Mouse (Mus musculus): ENCODE results near the gene Serpina3k. TPM values are rescaled to one million over a fixed set of nuclear protein-coding genes. Genes with fewer than 3 reads are reported as not detected.
"Not testable (repeated sequence)": the region's sequence is repeated elsewhere in the genome, so short reads cannot be mapped to it uniquely, and the experiment has no call there.

The Serpina3k gene
- polyA plus RNA-seq, 1 experiment from 2014 or later = not detected

DNA sequence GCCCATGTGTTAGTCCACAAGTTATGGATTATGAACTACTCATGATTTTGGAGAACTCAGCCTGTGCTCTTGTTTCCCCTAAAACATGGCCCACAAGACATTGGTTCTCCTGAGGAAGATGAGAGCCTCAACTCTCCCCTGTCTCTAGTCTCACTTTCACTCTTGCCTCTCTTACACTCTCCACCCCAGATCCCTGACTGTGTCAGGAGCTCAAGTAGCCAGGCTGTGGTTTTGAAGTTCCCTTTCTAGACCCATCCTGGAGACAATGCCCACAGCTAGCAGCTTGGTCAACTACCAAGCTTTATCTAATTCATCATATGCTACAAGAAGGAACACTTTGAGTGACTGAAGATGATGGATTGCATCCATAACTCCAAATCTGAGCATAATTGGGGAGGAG, 4.2 kb downstream of the Serpina3k start:
- not testable (repeated sequence) for H3K4me3 ChIP-seq (ENCODE audit: low read depth, low read length); H3K27ac ChIP-seq (ENCODE audit: low read depth, low read length); H3K4me2 ChIP-seq (ENCODE audit: low read depth, low read length); H3K9ac ChIP-seq (replicated peaks; ENCODE audit: low read depth, low read length); H3K27me3 ChIP-seq (ENCODE audit: control insufficient read depth, insufficient read depth, low read length); H3K4me1 ChIP-seq (ENCODE audit: control insufficient read depth, insufficient read depth, low read length); ATAC-seq (ENCODE audit: low read depth); H3K36me3 ChIP-seq (ENCODE audit: control insufficient read depth, insufficient read depth, low read length); H3K9me3 ChIP-seq (ENCODE audit: control insufficient read depth, low read length)

GRCm38 (mm10) chr12:104345181-104345580, 6.9 kb downstream of the Serpina3k start:
- Histone ChIP-seq H3K4me2 (ENCODE audit: low read depth, low read length) (no peak overlapping the region), H3K36me3 (ENCODE audit: control insufficient read depth, insufficient read depth, low read length) (no peaks in the 10 kb centered on the region), H3K9me3 (ENCODE audit: control insufficient read depth, low read length) (no peaks in the 10 kb centered on the region), H3K4me1 (ENCODE audit: control insufficient read depth, insufficient read depth, low read length) (no peaks in the 10 kb centered on the region), H3K27ac (ENCODE audit: low read depth, low read length) (no peak overlapping the region), H3K4me3 (ENCODE audit: low read depth, low read length) (no peak overlapping the region), H3K27me3 (ENCODE audit: control insufficient read depth, insufficient read depth, low read length) (no peaks in the 10 kb centered on the region), H3K9ac (replicated peaks; ENCODE audit: low read depth, low read length) (no peak overlapping the region)
- 91% methylated on average over 2 of the region's 2 CpGs for WGBS
- no peak for ATAC-seq (ENCODE audit: low read depth)

DNA sequence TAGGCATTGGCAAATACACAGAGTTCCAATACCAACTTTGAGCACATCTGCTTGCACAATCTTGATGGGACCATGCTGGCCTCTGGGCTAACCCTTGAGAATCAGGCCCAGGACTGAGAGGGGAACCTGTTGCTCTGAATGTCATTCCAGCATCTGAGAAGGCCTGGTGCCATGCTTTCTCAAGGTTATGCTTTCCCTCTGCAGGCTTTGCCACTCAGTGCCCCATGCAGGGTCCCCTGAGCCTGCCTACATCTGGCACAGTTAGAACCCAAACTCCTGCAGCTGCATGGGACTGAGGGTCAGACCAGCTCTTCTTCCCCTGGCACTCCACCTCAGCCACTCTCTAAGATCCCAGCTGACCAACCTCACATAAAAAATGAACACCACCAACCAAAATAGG, 7.4 kb downstream of the Serpina3k start:
- Histone ChIP-seq H3K9me3 (ENCODE audit: control insufficient read depth, low read length) (no peaks in the 10 kb centered on the region), H3K27ac (ENCODE audit: low read depth, low read length) (no peak overlapping the region), H3K27me3 (ENCODE audit: control insufficient read depth, insufficient read depth, low read length) (no peaks in the 10 kb centered on the region), H3K36me3 (ENCODE audit: control insufficient read depth, insufficient read depth, low read length) (no peaks in the 10 kb centered on the region), H3K4me3 (ENCODE audit: low read depth, low read length) (no peak overlapping the region), H3K9ac (replicated peaks; ENCODE audit: low read depth, low read length) (no peak overlapping the region), H3K4me2 (ENCODE audit: low read depth, low read length) (no peak overlapping the region), H3K4me1 (ENCODE audit: control insufficient read depth, insufficient read depth, low read length) (no peaks in the 10 kb centered on the region)
- no peak for ATAC-seq (ENCODE audit: low read depth)

DNA sequence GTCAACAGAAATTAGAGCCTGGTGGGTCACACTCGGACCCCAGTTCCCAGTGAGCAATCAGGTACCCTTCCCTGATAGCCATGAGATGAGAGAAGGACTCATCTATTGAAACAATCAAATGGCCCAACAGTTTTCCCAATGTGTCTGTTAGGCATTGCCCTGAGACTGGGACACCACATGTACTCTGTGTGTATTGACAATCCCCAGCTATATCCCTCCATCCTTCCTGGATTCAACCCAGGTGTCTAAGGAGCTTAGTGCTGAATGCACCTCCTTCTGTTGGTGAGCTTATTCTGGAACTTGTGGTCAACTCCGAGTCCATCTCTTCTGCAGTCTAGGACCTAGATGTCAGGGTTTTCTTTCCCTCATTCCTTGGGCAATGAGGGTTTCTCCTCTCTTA, 8.8 kb downstream of the Serpina3k start:
- Histone ChIP-seq H3K4me1 (ENCODE audit: control insufficient read depth, insufficient read depth, low read length) (no peaks in the 10 kb centered on the region), H3K9ac (replicated peaks; ENCODE audit: low read depth, low read length) (no peak overlapping the region), H3K9me3 (ENCODE audit: control insufficient read depth, low read length) (no peaks in the 10 kb centered on the region), H3K27me3 (ENCODE audit: control insufficient read depth, insufficient read depth, low read length) (no peaks in the 10 kb centered on the region), H3K27ac (ENCODE audit: low read depth, low read length) (no peak overlapping the region), H3K36me3 (ENCODE audit: control insufficient read depth, insufficient read depth, low read length) (no peaks in the 10 kb centered on the region), H3K4me3 (ENCODE audit: low read depth, low read length) (no peak overlapping the region), H3K4me2 (ENCODE audit: low read depth, low read length) (no peak overlapping the region)
- WGBS = 90% methylated on average over 2 of the region's 2 CpGs
- no peak for ATAC-seq (ENCODE audit: low read depth)

DNA sequence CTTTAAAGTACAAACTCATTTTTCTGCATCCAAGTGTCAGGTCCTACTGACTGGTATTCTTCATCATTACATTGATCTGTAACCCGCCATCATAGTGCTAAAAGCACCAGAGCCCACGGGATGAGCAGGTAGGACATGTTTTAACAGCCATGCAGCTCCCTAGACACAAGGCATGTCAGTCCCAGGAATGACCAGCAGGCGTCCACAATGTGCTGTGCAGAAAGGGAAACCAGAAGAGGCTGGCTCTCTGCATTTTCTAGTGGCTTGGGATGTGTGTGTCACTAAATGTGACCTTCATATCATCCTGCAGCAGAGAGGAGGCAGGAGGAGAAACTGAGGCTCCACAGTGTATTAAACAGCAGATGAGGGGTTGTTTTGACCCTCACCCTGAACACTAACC, 13.5 kb downstream of the Serpina3k start:
- 40% methylated on average over 3 of the region's 3 CpGs for WGBS
- H3K4me1 ChIP-seq (ENCODE audit: control insufficient read depth, insufficient read depth, low read length); H3K27me3 ChIP-seq (ENCODE audit: control insufficient read depth, insufficient read depth, low read length); H3K4me2 ChIP-seq (ENCODE audit: low read depth, low read length); H3K36me3 ChIP-seq (ENCODE audit: control insufficient read depth, insufficient read depth, low read length); ATAC-seq (ENCODE audit: low read depth); H3K4me3 ChIP-seq (ENCODE audit: low read depth, low read length); H3K27ac ChIP-seq (ENCODE audit: low read depth, low read length); H3K9me3 ChIP-seq (ENCODE audit: control insufficient read depth, low read length); H3K9ac ChIP-seq (replicated peaks; ENCODE audit: low read depth, low read length): not testable (repeated sequence)

DNA sequence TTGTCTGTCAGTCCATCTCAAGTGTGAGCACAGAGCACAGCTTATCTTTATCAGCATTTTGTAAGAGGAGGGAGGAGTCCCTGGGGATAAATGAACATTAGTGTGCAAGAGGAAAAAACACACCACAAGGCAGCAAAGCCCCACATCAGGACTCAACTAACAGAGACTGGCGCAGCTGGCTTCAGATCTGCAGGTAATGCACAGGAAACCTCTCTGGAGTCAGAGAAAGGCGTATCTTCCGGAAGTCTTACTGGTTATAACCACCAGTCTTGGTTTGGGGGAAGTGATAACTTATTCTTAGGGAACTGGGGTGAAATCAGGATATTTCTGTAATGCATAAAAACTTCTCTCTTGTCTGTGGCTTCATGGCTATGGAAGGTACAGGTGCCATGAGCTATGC, 17.7 kb downstream of the Serpina3k start:
- no peaks in the 10 kb centered on the region for H3K4me1 ChIP-seq (ENCODE audit: control insufficient read depth, insufficient read depth, low read length)
- H3K27me3 ChIP-seq (ENCODE audit: control insufficient read depth, insufficient read depth, low read length) = no peaks in the 10 kb centered on the region
- H3K27ac ChIP-seq (ENCODE audit: low read depth, low read length) = no peak overlapping the region
- H3K4me3 ChIP-seq (ENCODE audit: low read depth, low read length) = no peak overlapping the region
- ATAC-seq (ENCODE audit: low read depth) = no peak
- WGBS = 90% methylated on average over 3 of the region's 3 CpGs
- H3K9ac ChIP-seq (replicated peaks; ENCODE audit: low read depth, low read length) = no peak overlapping the region
- no peak overlapping the region for H3K4me2 ChIP-seq (ENCODE audit: low read depth, low read length)
- no peaks in the 10 kb centered on the region for H3K36me3 ChIP-seq (ENCODE audit: control insufficient read depth, insufficient read depth, low read length)
- H3K9me3 ChIP-seq (ENCODE audit: control insufficient read depth, low read length) = no peaks in the 10 kb centered on the region

DNA sequence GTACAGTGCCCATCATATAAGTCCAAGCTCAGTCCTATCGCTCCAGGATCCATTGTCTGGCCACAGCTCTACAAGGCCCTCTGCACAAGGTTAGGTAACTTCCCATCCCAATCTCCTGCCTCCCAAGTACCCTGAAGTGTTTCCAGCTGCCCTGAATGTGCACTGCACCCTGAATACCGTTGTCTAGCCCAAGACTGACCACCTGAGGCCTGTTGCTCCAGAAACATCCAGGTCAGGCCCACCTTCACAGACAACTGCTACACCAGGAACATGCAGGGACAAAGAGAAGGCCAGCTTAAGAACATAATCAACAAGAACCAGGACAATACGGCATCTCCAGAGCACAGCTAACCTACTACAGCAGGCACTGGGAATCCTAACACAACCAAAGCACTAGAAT, 31.7 kb downstream of the Serpina3k start:
- Histone ChIP-seq H3K9ac (replicated peaks; ENCODE audit: low read depth, low read length) (no peak overlapping the region), H3K9me3 (ENCODE audit: control insufficient read depth, low read length) (no peaks in the 10 kb centered on the region), H3K4me3 (ENCODE audit: low read depth, low read length) (no peak overlapping the region), H3K27ac (ENCODE audit: low read depth, low read length) (no peak overlapping the region), H3K4me1 (ENCODE audit: control insufficient read depth, insufficient read depth, low read length) (no peaks in the 10 kb centered on the region), H3K27me3 (ENCODE audit: control insufficient read depth, insufficient read depth, low read length) (no peaks in the 10 kb centered on the region), H3K4me2 (ENCODE audit: low read depth, low read length) (no peak overlapping the region), H3K36me3 (ENCODE audit: control insufficient read depth, insufficient read depth, low read length) (no peaks in the 10 kb centered on the region)
- no peak for ATAC-seq (ENCODE audit: low read depth)
- 87% methylated on average over 3 of the region's 3 CpGs for WGBS

- not testable (repeated sequence) for H3K27me3 ChIP-seq (ENCODE audit: control insufficient read depth, insufficient read depth, low read length); H3K4me2 ChIP-seq (ENCODE audit: low read depth, low read length); ATAC-seq (ENCODE audit: low read depth); H3K4me1 ChIP-seq (ENCODE audit: control insufficient read depth, insufficient read depth, low read length); H3K9me3 ChIP-seq (ENCODE audit: control insufficient read depth, low read length); H3K9ac ChIP-seq (replicated peaks; ENCODE audit: low read depth, low read length); H3K36me3 ChIP-seq (ENCODE audit: control insufficient read depth, insufficient read depth, low read length); H3K27ac ChIP-seq (ENCODE audit: low read depth, low read length); H3K4me3 ChIP-seq (ENCODE audit: low read depth, low read length)
- 77% methylated on average over 5 of the region's 5 CpGs for WGBS
These were observed 38.9 kb downstream of the Serpina3k start for GRCm38 (mm10) chr12:104377179-104377578.

DNA sequence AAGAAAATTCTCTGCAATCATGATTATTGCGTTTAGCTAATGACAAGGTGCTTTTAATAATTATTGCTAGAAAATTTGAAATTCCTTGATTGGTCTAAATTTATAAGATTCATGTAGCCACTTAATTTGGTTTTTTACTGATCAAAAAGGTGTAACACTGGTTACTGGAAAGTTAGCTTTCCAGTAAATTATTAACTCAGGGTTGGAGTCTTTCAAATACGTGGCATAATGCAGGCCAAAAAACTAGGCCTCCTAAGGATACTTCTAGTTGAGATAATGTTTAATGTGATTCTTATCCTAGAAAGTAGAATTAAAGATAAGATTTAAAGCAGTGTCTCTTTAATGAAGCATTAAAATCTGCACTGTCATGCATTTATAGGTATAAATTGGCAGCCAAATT, 40.1 kb downstream of the Serpina3k start:
- not testable (repeated sequence) for H3K27me3 ChIP-seq (ENCODE audit: control insufficient read depth, insufficient read depth, low read length); H3K9ac ChIP-seq (replicated peaks; ENCODE audit: low read depth, low read length); H3K4me3 ChIP-seq (ENCODE audit: low read depth, low read length); H3K4me2 ChIP-seq (ENCODE audit: low read depth, low read length); H3K27ac ChIP-seq (ENCODE audit: low read depth, low read length); ATAC-seq (ENCODE audit: low read depth); H3K9me3 ChIP-seq (ENCODE audit: control insufficient read depth, low read length); H3K36me3 ChIP-seq (ENCODE audit: control insufficient read depth, insufficient read depth, low read length); H3K4me1 ChIP-seq (ENCODE audit: control insufficient read depth, insufficient read depth, low read length)
- WGBS = 73% methylated on average over 2 of the region's 2 CpGs

GRCm38 (mm10) chr12:104378815-104379214, 40.5 kb downstream of the Serpina3k start:
- H3K36me3 ChIP-seq (ENCODE audit: control insufficient read depth, insufficient read depth, low read length); ATAC-seq (ENCODE audit: low read depth): not testable (repeated sequence)
- WGBS = 46% methylated on average over 5 of the region's 5 CpGs

More at GRCm38 (mm10) chr12:104378815-104379214, 40.5 kb downstream of the Serpina3k start:
- H3K4me1 ChIP-seq (ENCODE audit: control insufficient read depth, insufficient read depth, low read length); H3K9ac ChIP-seq (replicated peaks; ENCODE audit: low read depth, low read length); H3K4me3 ChIP-seq (ENCODE audit: low read depth, low read length); H3K27ac ChIP-seq (ENCODE audit: low read depth, low read length); H3K4me2 ChIP-seq (ENCODE audit: low read depth, low read length); H3K9me3 ChIP-seq (ENCODE audit: control insufficient read depth, low read length); H3K27me3 ChIP-seq (ENCODE audit: control insufficient read depth, insufficient read depth, low read length): not testable (repeated sequence)

Data from neural tube, embryonic 14.5 days (tissue).